Mouse (Mus musculus) layer of hippocampus, adult 18-20 months (tissue): ENCODE data around the gene Cotl1. TPM values are rescaled to one million over a fixed set of nuclear protein-coding genes. Genes with fewer than 3 reads are reported as not detected.

Experiments used
- DNase-seq, 2 experiments: peaks; one replicate each; pipeline ENCODE4 v3.0.0; 2022; ENCODE audit warnings: low spot score in 2 of 2
- total RNA-seq, 2 experiments: library from RNA; stranded (reverse); gene quantifications; 2 replicates each; pipeline ENCODE4 v1.2.3; 2021

The Cotl1 gene
- total RNA-seq, 2 experiments from 2014 or later, result 151 to 155 TPM

DNA sequence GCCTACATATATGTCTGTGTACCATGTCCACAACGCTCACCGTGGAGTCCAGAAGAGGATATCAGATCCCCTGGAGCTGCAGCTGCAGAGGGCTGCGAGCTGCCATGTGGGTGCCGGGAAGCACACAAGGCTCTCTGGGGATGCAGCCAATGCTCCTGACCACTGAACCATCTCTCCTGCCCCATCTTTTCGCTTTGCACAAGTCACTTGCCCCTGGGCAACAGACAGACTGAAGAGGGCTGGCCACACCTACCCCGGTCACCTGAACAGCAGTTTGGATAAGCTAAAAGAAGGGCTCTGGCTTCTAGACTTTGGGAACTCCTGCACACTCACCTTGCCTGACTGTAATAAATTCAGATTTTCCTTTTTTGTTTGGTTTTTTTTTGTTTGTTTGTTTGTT is 18.7 kb downstream of the Cotl1 start:
- DNase-seq, result no peak

DNA sequence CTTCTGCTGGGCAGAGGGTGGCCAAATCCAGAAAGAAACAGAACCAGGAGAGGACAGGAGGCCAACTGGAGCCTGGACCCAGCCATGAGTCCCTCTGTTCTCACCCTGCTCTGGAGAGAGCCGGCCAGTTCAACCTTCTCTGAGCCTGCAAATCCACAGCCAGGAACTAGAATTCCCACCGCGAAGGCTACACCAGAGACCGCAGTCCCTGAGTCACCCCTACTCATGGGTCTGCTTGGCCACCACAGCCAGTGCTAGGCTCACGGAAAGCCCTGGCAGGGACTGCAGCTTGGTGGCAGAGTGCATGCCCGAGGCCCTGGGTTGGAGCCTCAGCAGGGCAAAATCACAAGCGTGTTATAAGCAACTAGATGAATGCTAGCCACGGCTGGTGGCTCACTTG is 20.4 kb downstream of the Cotl1 start:
- no peak for DNase-seq

DNA sequence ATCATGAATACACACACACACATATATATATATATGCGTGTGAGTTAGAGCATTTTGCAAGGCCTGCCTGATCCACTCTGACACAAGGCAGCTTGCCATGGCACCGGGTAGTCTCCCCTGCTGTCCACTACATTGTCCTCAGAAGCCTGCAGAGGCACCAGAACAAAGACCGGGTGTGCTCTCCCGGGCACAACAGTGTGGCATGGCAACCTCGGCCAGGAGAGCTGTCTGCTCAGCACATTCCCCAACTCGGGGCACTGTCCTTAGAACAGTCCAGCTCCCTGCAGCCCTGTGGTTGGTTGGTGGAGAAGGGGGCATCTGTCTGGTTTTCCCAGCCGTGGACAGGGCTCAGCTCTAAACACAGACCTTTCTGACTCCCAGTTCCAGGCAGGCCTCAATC is 21.0 kb downstream of the Cotl1 start:
- DNase-seq, result no peak

DNA sequence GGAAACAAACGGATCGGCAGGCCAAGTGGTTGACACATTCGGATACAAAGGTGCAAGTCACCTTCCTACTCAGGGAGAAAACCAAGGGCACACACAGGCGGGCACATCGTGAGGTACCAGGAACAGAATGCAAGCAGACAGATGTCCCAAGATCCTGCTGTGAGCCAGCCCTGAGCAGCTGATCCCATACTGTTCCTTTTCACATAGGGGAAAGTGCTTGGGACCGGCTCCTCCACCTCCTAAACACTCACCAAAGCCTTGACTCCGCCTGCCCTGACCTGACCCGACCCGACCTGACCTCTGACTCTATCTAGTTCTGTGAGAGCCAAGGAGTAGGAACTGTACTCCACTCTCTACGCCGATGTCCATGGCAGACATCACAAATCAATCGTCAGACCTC is 22.9 kb downstream of the Cotl1 start:
- no peak for DNase-seq

DNA sequence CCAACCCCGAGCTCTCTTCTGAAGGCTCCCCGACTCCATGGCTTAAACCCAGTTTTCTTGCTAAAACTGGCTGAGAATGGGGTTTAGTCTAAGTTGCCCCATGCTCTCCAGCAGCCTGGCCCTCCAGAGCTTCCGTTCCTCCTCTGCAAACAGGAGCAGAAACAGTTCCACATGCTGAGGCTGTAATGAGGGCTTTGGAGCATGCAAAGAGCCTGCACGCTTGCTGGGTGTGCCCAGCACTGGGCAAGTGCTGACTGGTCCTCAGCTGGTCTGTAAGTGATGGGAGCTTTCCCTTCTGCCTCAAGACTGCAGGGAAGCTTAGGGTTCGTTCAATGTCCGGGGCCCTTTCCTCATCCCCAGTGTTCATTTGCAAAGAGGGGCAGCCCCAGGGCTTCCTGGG is 24.1 kb downstream of the Cotl1 start:
- no peak for DNase-seq

DNA sequence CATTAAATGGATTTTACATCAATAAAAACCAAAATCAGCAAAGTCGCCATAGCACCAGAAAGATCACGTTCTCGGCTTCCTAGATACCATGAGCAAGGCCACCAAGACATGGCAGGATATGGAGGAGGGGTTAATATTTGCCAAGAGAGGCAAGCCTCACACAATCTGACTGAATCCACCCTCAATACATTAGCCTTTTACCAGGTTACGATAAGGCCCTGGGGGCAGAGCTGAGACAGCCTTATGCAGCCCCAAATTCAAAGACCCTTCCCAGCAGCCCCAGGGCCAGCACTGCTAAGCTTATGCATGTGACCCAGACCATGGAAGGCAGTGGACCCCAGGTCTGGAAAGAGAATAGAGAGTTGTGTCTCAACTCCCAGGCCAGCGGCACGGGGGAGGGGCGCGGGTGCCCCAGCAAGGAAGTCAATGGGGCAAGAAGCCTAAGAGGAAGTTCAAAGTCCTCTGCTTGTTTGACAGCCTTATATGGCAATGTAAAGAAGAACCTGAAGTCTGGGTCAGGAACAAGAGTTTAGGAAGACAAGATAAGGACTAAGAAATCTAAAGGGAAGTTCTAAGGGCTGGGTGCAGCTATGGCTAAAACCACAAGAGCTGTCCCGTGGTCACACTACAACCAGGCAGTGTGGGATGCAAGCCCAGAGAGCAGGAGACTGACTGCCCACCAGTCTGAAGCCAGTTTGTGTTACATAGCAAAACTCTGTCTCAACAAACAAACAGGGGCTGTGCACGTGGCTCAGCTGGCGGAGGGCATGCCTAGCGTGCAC is 27.5 kb downstream of the Cotl1 start:
- DNase-seq, result no peak

DNA sequence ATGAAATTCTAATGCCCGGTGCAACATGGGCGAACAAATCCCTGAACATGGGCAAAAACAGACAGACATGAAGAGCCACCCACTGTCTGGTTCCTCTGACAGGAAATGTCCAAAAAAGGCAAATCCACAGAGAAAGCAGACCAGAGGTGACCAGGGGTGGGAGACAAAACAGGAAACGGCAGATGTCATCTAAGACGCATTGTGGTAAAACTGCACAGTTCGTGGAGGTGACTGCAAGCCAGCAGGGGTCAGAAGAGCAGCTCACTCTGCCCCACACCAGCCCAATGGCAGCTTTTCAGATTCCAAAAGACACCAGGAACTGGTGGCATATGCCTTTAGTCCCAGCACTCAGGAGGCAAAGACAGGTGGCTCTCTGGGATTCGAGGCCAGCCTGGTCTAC is 28.4 kb downstream of the Cotl1 start:
- no peak for DNase-seq

DNA sequence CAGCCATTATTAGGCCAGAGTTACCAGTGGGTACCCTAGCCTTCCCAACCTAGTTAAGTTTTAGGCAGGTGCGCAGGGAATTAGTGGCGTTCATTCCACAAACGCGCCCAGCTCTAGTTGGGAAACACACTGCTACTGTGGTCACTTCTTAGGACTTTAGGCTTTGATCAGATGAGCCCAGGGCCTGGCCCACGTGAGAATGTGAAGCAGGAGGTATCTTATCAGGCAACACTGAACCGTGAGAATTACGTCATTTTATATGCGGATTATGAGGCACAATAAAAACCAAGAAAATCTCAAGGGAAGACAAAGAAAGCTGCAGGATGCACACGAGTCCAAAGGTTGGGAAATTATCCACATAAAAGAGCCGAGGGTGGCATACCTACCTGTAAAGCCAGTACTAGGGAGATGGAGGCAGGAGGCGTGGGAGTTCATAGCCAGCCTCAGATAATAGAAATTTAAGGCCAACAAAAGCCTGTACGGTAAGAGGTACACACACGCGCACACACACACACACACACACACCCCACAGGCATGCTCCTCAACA is 29.3 kb downstream of the Cotl1 start:
- DNase-seq, result no peak

DNA sequence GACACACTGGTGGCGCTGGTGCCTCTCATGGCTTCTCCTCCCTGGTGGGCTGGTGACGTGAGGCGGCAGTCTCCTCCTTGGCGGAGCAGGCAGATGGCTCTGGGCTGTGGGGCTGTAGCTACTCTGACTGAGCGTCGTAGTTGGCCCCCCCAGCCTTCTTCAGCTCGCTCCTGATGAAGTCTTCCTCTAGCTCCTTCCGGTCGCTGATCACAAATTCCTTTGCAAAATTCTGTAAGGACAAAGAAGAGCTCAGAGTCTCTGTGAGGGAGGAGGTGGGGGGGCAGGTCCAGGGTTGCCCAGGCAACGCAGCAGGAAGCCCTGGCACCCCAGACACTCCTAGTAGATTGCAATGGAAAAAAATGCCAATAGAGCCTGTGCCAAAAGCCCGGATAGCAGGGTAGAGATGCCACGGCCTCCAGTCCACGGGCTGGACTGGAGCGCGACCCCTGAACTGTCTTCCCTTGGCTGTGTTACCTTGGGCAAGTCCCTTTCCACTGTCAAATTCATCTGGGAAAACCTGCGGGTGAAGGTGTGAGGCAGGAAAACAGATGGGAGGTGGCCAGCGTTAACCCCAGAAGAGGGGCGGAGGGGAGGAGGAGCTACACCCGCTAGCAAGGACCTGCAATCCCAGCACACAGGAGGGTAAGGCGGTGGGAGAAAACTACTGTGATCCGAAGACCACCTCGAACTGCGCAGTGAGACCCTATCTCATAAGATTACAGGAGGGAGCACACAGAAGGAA is 30.0 kb downstream of the Cotl1 start:
- peak in 1 of 2 experiments; percentile 60 for DNase-seq

DNA sequence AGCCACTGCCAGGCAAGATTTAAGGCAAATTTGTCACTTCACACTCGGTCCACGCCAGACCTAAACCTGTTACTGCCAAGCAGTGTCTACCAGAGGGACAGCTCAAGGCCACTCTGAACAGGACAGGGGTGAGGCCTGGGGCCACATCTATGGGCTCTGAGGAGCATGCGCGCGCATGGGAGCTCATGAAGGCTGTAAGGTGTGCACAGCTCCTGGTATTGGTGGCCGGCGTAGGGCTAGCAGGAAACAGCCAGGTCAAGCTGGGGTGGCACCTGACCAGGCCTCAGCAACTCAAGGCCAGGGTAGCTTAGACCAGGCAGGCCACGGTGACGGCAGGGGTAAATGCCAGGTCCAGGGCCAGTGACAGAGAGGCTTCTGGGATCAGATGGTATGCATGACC is 30.7 kb downstream of the Cotl1 start:
- DNase-seq, result no peak

DNA sequence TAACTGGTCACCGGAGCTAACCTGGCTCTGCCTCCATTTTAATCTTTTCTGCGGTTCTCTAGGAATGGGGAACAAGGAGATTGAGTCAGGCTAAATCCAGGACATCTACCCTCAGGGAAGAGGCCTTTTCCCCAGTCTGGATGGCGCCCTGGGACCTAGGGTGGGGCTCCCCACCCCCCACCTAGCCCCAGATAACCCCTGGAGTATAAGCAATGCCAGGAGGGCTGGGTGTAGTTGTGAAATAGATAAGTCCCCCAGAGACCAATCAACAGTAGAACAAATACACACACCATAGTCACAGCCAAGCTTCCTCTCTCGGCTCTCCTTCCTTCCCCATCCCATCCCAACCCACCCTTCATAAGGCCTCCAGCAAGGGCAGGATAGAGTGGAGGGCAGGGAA is 32.7 kb downstream of the Cotl1 start:
- no peak for DNase-seq

DNA sequence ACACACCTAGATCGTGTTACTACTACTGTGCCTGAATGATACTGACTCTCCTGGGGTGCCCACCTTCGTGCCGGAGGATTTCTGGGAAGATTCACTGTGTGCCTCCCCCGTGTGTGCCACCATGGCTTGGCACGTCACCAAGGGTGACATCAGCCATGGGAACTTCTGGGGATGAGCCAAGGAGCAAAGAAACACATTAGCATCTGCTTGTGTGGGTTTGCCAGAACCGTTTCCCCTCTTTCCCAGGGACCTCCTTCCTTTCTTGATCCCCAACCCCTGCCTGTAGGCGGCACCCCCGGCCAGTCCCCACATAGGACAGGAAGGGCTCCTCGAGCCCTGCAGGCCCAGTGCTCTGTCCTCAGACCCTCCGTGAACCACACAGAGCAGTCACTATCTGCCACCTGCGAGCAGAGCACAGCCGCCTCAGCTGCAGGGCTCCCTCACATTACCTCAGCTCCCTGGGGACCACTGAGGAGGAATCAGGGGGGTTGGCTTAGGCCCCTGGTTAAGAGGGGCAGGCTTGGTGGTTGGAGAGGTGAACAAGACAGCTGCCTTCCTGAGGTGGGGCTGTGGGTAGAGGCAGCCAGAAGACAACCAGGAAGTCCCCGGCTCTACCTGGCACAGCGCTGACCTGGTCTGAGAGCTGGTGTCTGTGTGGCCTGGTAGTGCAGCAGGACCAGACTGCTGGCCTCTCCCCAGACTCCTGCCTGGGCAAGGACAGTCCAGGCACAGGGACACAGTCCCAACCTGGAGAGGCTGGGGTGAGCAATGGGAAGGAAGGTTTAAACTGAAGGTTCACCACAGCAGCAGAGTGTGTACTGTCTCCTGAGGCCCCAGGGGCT is 33.7 kb downstream of the Cotl1 start:
- DNase-seq, result peak; percentile 80 to 87

DNA sequence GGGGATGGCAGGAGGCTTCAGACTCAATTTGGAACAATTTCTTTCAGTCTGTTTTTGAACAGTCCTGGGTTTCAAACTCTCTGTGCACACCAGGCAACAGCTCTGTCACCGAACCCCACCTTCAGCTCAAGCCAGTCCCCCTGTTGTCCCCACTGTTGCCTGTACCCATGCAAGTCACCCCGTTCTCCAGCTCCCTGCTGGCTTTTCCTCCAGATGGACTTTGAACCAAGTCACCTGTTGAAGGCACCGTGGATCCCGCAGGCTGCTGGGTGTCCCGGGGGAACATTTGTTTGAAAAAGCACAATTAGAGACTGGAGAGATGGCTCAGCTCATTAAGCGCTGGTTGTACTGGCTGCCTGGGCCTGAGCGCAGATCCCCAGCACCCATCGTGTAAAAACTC is 35.1 kb downstream of the Cotl1 start:
- DNase-seq, result no peak

DNA sequence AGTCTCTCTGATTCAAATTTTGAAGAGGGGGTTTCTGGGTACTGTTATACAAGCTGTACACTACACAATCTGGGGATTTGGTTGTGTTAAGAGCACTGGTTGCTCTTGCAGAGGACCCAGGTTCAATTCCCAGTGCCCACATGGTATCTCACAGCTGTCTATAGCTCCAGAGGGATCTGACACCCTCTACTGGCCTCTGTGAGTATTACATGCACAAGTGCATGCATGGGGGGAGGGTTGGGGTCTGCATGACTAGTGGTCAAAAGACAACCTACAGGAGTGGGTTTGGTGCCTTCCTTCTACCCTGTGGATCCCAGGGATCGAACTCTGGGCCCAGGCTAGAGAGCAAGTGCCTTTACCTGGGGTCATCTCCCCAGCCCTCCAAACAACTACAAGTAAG is 37.8 kb downstream of the Cotl1 start:
- DNase-seq, result no peak

DNA sequence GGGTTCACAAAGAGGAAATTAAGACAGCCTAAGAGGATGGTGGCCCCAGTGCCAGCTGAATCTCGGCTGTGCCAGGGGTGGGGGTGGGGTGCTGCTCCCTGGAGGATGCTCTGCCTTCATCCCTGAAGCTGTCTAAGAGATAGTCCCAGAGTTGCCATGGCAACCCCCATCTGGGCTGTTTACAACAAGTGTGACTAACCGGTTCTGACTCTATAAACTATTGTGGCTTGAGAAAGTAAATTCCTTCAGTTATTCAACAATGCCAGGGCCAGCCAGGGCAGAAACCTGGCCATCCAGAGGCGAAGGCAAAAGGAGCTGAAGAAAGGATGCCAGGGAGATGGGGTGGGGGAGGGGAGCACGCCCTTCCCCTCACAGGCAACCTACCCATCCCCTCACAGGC is 39.2 kb downstream of the Cotl1 start:
- DNase-seq, result peak; percentile 68 to 73

DNA sequence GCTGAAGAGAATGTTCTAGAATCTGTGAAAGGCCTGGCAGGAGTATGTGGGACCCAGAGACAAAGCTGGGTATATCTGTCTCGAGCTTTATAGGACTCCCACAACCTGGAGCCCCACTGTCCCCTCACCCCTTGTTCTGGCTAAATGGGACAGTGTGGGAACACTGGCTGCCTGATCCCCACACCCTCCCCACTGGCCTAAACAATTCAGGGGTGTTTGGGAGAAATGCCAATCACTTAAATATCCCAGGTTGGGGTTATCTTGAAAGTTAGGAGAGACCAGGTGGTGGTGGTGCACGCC is 41.4 kb downstream of the Cotl1 start:
- peak in 1 of 2 experiments; percentile 72 for DNase-seq

DNA sequence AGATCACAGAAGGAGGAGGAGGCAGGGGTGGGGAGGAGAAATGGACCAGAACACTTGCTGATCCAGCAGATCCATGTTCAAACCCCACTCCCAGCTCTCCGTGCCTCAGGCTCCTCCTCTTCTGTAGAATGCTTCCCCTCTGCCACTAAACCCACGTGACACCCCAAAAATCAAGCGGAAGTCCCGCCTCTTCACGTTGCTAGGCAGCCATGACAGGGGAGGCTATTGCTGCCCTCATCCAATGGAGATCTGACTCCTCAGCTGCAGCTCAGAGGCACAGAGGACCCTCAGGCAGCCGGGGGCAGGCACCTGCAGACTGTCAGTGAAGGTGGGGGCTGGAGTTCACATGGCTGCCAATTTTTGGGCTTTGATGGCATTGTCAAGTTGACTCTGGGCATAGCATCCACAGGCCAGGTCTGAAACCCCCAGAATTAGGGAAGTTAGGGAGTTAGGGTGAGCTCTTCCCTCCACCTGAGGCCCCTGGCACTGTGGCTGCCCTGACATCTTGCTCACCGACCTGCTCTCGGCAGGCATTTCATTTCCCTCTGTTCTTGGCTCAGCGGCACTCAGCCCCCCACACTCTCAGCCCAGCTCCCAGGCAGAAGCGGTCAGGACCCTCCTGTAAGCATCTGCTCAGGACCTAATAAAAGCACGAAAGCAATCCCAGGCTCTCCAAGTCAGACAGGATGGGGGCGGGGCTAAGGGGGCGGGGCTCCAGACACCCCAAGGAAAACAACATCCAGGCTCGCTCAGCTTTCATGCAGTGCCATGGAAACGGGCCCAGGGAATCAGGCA is 42.0 kb downstream of the Cotl1 start:
- DNase-seq, result peak; percentile 50 to 85

DNA sequence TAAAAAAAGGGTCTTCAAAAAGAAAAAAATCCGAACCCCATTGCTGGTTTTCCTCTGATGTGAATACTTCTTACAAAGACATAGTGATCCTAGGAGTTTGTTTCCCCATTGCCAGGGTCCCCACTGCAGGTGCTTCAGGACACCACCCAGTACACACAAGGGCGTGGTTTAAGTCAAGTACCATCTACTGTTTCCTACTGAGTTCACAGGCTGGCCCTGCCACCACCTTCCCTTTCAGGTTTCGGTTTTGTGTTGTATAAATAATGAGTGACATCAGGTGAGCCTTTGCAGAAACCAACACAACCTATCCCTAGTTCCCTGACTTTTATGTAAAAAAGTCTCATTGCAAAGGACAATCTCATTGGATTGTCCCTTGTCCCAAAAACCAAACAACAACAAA is 44.7 kb downstream of the Cotl1 start:
- DNase-seq, result no peak

DNA sequence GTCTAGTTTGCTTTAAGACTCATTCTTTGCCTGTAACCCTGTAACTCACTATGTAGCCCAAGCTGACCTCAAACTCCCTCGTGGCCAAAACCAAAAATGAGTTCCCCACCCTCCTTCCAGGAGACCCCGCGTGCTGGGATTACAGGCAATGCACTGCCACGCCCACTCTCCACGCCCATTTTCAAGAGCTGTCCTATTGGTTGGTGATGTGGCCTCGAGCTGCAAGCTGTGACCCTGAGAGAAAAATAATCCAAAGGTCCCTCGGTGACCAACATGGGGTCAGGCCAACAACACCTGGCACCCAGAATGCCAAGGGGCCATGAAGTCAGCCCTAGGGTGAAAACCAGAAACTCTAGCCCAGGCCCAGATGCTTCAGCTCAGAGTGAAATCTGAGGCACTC is 45.7 kb downstream of the Cotl1 start:
- DNase-seq, result no peak

DNA sequence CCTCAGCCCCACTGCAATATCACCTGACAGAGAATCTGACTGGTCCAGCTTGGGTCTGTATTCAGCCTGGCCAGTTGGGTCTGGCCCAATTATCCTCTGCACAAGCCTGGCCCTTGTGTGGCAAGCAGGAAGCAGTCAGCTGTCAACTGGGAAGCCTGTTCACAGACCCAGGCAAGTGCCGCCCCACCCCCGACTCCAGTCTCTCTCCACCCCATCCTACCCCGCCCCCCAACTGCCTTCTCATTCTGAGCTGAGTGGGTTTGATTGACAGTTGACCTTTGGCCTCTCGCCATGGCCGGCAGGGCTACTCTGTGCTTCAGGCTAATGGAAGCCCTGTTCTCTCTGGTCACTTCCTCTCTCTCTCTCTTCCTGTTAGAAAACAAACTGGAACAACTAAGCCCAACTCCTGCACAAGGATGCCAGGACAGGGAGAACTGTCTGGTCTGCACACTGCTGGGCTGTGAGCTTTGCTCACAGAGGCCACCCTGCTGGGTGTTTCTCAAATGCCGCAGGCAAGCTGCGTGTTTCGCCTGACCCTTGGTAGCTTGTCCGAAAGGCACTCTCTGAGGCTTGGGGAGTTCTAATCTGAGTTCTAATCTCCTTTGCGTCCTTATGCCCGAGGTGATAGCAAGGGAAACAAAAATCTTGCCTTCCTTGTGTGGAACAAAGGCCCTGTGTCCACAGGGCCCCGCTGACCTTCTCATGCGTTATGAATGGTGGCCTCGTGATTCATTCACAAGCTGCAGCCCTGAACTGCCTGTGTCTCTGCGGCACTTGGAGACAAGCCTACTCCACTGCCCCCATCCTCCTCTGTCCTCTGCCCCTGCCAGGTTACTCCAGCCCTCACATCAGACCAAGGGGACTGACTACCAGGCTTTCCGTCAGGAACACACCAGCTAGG is 48.3 kb downstream of the Cotl1 start:
- DNase-seq, result no peak
